Mouse (Mus musculus) embryonic stem cell, embryonic (primary cell): Measurements from ENCODE around the gene Fgfr2.

ENCODE experiments used
- CTCF ChIA-PET, 4 experiments: fragments of 300-600 bp in 2 of 4; fragments of 350-600 bp in 2 of 4; sonication (Branson Sonifier 250); formaldehyde crosslinking; loops; one replicate each; lab custom pipeline; 2022; ENCODE audit warnings: inconsistent platforms in 2 of 4; lab: Charles Lee
- POLR2A ChIA-PET, 4 experiments: fragments of 300-600 bp in 2 of 4; fragments of 350-600 bp in 2 of 4; sonication (Branson Sonifier 250); formaldehyde crosslinking; loops; one replicate each; lab custom pipeline; 2022; ENCODE audit warnings: antibody characterized with exemption in 4 of 4, inconsistent platforms in 1 of 4; lab: Charles Lee

Fgfr2 gene

DNA sequence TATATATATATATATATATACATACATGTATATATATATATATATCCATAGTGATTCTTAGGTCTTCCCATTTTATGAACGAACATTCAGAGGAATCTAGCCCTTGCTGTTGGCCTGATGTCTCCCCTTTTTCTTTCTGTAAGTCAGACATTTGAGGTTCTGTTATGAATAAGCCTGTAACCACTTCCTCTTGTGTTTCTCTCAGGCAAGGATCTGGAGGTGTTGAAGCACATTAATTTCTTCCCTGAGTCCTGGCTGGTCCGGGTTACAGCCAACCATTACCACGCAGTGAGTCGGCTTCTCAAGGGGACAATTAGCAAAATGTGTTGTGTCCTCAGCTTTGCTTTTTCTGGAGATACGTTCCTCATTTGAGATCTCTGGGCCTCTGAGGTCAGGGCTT, 2304.3 kb downstream of the Fgfr2 start:
- POLR2A ChIA-PET, result interaction anchor here in 1 of 4 experiments (1.5 kb wide), 1 partner anchor 16 kb away, joined by 4 read pairs; no protein-coding TSS in a partner anchor

DNA sequence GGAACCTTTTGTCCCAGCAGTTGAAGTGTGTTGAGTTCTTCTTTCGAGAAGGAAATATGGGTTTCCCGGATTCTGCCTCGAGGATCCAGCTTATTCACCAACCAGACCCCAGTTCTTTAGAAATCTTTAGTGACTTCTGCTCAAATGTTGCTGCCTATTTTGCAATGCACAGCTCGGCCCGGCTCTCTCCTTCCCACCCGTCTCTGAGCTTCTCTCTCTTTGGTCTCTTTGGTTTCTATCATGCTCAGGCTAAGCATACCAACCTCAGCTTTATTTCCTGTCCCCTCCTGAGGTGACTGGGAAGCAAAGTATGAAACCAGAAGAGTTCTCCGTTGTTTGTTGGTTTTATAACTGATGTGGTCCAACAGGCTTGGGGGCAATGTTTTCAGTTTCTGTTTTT, 2306.9 kb downstream of the Fgfr2 start:
- ChIA-PET POLR2A (interaction anchor here in 2 of 4 experiments (0.6 to 1.6 kb wide), 4 partner anchors 19 to 1151 kb away, joined by 3 to 5 read pairs (median 4); no protein-coding TSS in a partner anchor), CTCF (interaction anchor here in 2 of 4 experiments (0.9 to 2.1 kb wide), 3 partner anchors 12 to 54 kb away, joined by 3 to 7 read pairs (median 4); no protein-coding TSS in a partner anchor)

More for the DNA sequence above, 2304.3 kb downstream of the Fgfr2 start:
- CTCF ChIA-PET, result interaction anchor here in 1 of 4 experiments (0.9 kb wide), 1 partner anchor 22 kb away, joined by 3 read pairs; no protein-coding TSS in a partner anchor

DNA sequence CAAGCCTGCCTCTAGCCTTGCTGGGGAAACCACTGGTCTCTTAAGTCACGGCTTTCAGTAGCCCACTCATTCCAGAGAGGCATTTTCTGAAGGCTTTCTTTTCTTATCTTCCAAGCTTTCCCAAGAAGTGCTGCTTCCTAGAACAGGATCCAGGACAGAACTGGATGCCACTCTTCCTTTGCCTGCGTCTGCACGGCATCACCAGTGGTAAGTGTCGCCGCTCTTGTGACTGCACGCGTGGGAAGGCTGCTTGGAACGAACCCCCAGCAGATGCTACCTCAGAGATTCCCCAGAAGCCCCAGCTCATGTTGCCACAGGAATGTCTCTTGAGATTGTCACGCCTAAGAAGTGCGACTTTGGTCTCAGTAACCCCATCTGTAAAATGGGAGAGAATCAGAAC, 2307.5 kb downstream of the Fgfr2 start:
- CTCF ChIA-PET, result interaction anchor here in 2 of 4 experiments (0.9 to 2.1 kb wide), 3 partner anchors 12 to 54 kb away, joined by 3 to 7 read pairs (median 4); no protein-coding TSS in a partner anchor
- POLR2A ChIA-PET, result interaction anchor here in 1 of 4 experiments (1.5 kb wide), 1 partner anchor 144 kb away, joined by 3 read pairs; no protein-coding TSS in a partner anchor

DNA sequence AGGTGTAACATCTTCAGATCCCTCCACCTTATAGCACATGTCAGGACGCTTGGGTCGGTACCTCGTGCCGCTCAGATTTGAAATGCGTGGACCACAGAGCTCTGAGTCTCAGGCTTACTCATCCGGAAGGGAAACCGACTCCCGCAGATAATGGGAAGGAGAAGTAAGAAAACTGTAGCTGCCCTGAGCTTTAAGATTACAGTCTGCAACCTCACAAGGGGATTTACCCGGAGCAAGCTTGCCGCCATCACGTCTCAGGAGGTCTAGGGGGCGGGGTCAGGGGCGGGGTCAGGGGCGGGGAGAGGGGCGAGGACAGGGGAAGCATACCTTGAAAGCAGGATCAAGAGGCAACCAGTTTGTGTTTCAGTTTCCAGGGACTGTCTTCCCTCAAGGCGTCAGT, 2310.7 kb downstream of the Fgfr2 start:
- ChIA-PET CTCF (interaction anchor here (0.5 to 0.6 kb wide), 4 partner anchors 12 to 1526 kb away, joined by 3 to 10 read pairs (median 4); no protein-coding TSS in a partner anchor), POLR2A (interaction anchor here (0.6 to 2.0 kb wide), 13 partner anchors 12 to 126 kb away, joined by 3 to 6 read pairs (median 3); partner anchors contain the start of gene Plekha1 (in 1 of the 4))

DNA sequence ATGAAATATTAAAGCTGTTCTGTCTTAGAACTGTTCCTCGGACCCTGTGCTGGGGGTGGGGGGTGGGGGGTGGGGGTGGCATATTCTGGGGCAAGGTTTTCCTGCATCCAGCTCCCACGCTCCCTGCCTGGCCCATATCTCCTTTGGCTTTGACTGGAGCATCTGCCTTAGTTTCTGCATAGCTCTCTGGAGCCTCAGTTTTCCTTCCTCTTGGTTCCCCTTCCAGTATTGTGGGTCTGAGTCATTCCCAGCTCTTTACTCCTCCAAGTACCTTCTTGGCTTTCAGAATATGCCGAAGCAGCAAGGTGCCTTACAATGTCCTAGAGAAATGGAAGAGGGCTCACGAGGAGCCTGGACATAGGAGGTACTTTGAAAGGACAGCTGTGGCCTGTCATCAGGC, 2312.9 kb downstream of the Fgfr2 start:
- ChIA-PET CTCF (interaction anchor here in 3 of 4 experiments (0.5 to 1.0 kb wide), 4 partner anchors 25 to 206 kb away, joined by 3 to 4 read pairs (median 3); no protein-coding TSS in a partner anchor), POLR2A (interaction anchor here in 1 of 4 experiments (0.8 kb wide), 1 partner anchor 12 kb away, joined by 3 read pairs; no protein-coding TSS in a partner anchor)

DNA sequence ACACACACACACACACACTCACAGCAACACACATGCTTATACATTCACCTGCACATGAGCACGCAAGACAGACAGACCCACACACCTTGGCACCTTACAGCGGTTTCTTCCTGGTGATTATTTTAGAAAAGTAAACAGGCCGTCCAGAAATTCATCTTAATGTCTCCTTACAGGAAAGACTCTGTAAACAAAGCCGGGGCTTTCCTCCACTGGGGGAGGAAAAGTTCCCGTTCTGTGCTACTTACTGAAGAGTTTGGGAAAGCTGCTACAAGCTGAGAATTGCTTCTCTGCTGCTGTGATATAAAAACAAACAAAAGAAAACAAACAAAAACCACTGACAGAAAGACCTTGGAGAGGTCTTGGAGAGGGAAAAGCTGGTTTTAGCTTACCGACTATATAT, 2314.5 kb downstream of the Fgfr2 start:
- CTCF ChIA-PET, result interaction anchor here in 2 of 4 experiments (0.6 to 2.5 kb wide), 4 partner anchors 12 to 51 kb away, joined by 3 to 9 read pairs (median 6); partner anchors contain the start of gene Btbd16 (in 1 of the 2)
- POLR2A ChIA-PET, result interaction anchor here in 1 of 4 experiments (0.7 kb wide), 1 partner anchor 1587 kb away, joined by 4 read pairs; no protein-coding TSS in a partner anchor

DNA sequence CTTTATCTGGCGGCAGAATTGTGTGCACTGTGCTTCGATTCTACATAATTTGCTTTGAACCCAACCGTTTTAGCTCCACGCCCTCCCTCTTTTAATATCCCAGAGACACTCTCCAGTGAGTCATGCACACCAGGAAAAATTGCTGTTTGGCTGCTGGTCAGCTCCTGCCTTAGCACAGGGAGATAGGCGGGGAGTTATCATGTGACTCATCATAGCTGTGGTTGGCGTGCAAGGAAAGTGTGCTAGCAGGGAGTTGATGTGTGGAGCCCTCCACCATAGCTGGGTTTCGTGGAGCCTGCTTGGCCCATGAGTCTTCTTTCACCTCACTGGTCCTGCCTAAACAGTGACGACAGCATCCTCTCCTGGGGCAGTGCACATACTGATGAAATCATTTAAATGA, 2315.4 kb downstream of the Fgfr2 start:
- CTCF ChIA-PET, result interaction anchor here in 2 of 4 experiments (0.6 to 2.5 kb wide), 5 partner anchors 11 to 503 kb away, joined by 3 to 9 read pairs (median 3); partner anchors contain the start of gene Btbd16 (in 1 of the 2)
- POLR2A ChIA-PET, result interaction anchor here in 2 of 4 experiments (0.6 to 2.1 kb wide), 6 partner anchors 11 to 1586 kb away, joined by 3 to 7 read pairs (median 4); no protein-coding TSS in a partner anchor

DNA sequence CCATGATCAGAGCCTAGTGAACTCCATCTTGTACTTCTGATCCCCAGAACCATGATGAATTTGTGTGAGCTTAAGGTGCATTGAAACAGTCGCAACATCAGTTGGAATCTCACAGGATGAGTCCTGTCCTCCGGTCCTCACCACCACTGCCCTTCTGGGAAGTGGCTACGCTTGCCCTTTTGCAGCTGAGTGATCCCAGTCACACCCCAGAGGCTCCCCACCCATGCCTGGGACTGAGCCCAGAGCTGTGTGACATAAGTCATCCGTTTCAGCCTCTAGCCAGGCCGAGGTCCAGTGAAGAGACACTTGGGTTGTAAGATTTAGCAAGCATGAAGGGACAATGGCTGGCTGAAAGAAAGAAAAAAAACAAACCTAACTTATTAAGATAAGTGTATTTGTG, 2318.2 kb downstream of the Fgfr2 start:
- ChIA-PET CTCF (interaction anchor here in 1 of 4 experiments (1.0 to 1.2 kb wide), 2 partner anchors 8 to 42 kb away, joined by 3 read pairs; no protein-coding TSS in a partner anchor), POLR2A (interaction anchor here in 3 of 4 experiments (0.5 to 1.2 kb wide), 4 partner anchors 8 to 196 kb away, joined by 3 to 10 read pairs (median 3); no protein-coding TSS in a partner anchor)

DNA sequence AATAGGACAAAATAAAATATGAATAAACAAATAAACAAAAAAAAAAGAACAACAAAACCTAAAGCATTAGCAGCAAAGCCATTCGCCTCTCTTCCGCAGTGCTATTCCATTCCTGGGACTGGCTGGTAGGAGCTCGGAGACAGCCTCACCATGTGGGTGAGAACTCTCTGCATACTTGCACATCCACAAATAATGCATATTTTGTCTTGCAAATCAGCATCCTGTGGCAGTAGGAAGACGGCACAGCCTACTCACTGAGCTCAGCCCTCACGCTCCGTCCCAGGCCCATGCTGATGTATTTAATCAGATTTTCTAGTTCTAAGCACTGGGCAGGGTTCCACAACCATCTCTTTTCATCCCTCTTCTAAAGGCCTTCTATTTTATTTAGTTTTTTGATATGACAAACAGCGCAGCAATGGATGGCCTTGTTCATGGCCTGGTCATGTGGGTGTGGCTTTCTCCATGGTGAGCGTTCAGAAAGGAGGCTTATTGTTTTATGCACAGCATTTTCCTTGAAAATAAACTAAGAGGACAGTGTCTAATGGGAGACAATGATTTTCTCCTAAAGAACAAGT, 2319.8 kb downstream of the Fgfr2 start:
- ChIA-PET POLR2A (interaction anchor here in 3 of 4 experiments (0.7 to 1.4 kb wide), 4 partner anchors 32 to 57 kb away, joined by 3 to 6 read pairs (median 4); no protein-coding TSS in a partner anchor), CTCF (interaction anchor here in 2 of 4 experiments (0.7 to 1.4 kb wide), 3 partner anchors 16 to 230 kb away, joined by 3 to 5 read pairs (median 4); no protein-coding TSS in a partner anchor)

DNA sequence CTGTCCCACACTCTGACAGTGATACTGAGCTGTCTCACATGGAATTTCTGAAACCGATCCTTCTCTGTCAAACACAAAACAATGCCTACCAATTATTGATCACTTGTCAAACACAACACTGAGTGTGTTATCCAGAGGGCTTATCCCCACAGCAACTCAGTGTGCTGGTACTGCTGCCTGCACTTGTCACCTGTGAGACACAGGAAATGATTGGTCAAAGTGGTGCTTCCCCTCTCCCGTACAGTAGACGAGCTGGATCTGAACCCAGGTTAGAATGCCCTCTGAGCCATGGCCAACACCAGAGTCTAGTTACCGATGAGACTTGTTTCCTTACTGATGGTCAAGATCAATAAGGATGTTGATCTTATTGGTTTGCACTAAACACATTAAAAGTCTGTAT, 2321.3 kb downstream of the Fgfr2 start:
- ChIA-PET CTCF (interaction anchor here in 1 of 4 experiments (1.2 kb wide), 1 partner anchor 11 kb away, joined by 3 read pairs; no protein-coding TSS in a partner anchor), POLR2A (no interaction called here)

DNA sequence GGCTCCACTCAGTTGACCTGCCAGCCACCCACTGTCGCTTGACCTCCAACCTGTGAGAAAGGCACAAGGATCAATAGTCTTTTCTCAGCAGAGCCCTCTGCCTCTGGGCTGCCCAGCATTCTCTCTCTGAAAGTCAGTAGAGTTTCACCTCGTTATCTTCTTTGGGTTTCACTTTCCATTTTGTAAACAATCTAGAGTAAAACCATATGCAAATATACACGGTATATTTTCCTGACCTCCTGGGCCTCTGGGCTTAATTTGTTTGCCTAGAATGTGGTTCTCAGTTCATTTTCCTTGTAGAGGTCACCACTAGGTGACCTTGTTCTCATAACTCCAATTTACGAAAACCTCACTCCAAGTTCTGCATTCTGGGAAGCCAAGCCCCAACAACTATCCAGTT, 2322.5 kb downstream of the Fgfr2 start:
- CTCF ChIA-PET, result interaction anchor here in 1 of 4 experiments (0.6 kb wide), 1 partner anchor 33 kb away, joined by 6 read pairs; no protein-coding TSS in a partner anchor
- POLR2A ChIA-PET, result no interaction called here

DNA sequence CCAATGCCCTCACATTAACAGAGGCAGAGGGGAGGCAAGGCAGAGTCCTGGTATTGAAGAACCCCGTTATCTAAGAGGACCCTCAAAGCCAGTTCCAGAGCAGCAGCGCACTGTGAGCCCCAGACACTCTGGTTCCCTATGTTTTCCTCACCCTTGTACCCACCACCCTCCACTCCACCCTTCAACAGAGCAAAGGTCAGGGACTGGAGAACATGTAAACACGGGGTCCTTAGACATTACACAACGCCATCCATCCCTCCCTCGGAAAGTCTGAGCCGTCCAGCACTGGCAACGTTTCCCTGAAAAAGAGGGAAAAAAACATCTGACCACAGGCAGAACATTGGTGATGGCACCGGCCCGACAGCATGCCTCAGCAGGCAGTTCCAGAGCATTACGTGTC, 2323.7 kb downstream of the Fgfr2 start:
- POLR2A ChIA-PET, result no interaction called here
- CTCF ChIA-PET, result no interaction called here

DNA sequence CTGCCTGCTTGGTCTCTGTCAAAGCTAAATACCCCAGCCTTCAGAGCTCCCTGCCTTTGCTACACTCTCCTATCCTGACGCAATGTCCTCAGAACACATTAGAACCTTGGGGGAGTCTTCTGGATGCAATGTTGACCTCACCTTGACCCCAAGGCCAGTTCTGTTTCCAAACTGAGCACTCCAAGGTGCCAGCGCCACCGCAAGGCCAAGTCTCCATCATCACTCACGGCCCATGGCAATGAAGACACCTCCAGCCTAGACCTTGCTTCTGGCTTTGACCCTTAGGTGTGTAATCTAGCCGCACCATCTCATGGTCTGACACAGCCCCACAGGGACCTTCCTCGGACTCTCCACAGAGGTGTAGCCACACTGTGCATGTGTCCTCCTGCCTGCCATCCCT, 2325.6 kb downstream of the Fgfr2 start:
- CTCF ChIA-PET, result interaction anchor here (0.5 to 2.0 kb wide), 23 partner anchors 8 to 315 kb away, joined by 3 to 10 read pairs (median 3); partner anchors contain the start of gene Btbd16 (in 1 of the 4)

DNA sequence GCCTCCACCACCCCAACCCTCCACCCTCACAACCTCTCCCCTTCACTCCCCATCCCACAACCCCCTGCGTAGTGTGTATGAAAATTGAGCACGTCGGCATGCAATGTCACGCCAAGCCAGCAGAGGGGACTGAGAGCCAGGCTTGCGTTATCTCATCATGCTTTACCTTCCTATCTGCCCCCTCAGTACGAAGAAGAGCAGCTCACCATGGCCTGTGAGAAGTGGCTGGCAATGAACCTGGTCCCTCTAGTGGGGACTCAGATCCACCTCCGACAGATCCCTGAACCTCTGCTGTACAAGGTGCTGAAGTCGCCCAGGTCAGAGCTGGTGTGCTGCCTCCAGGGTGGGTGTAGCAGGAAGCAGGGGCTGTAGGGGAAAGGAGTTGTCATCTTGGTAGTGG, 2326.4 kb downstream of the Fgfr2 start:
- ChIA-PET CTCF (interaction anchor here (0.6 to 2.0 kb wide), 26 partner anchors 9 to 316 kb away, joined by 3 to 10 read pairs (median 3); partner anchors contain the start of gene Btbd16 (in 1 of the 4)), POLR2A (interaction anchor here (0.5 to 1.5 kb wide), 12 partner anchors 9 to 265 kb away, joined by 3 to 7 read pairs (median 4); partner anchors contain the start of gene Btbd16 (in 1 of the 4))

More for the DNA sequence above, 2325.6 kb downstream of the Fgfr2 start:
- POLR2A ChIA-PET, result interaction anchor here (0.5 to 1.5 kb wide), 13 partner anchors 8 to 266 kb away, joined by 3 to 7 read pairs (median 3); no protein-coding TSS in a partner anchor

DNA sequence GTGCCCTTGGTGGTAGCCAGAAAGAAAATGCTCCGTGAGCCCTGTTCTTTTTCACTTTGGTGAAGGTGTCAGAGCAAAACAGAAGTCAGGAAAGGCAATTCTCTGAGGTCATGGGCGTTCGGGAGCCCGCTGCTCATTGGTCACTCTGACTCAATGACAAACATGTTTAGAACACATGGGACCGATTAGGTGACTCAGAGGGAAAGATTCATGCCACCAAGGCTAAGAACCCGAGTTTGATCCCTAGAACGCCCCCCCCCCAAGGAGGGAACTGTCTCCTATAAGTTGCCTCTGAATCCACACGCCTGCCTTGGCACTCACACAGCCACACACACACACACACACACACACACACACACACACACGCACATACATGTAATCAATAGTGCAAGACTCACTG, 2329.5 kb downstream of the Fgfr2 start:
- ChIA-PET CTCF (interaction anchor here in 3 of 4 experiments (0.5 to 0.9 kb wide), 6 partner anchors 16 to 172 kb away, joined by 3 to 6 read pairs (median 4); no protein-coding TSS in a partner anchor), POLR2A (no interaction called here)

DNA sequence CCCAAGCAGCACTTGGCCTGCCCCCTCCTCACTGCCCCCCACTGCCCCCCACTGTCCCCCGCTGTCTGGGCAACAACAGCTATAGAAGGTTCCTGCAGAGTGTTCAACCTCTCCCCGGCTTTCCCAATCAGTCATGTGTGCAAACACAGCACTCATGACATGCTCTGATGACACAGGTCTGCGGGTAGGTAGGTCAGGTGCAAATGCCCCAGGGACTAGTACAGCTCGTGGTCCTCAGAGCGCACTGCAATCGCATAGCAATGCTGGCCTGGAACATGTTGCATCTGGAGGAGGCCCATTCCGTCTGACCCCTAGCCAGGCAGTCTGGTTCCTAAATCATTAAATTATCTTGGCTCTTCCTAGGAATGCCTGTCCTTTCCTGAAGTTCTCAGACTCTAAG, 2333.7 kb downstream of the Fgfr2 start:
- ChIA-PET POLR2A (interaction anchor here in 1 of 4 experiments (0.7 kb wide), 1 partner anchor 1096 kb away, joined by 3 read pairs; no protein-coding TSS in a partner anchor), CTCF (interaction anchor here in 2 of 4 experiments (0.6 to 1.0 kb wide), 2 partner anchors 27 to 56 kb away, joined by 3 to 4 read pairs; no protein-coding TSS in a partner anchor)

DNA sequence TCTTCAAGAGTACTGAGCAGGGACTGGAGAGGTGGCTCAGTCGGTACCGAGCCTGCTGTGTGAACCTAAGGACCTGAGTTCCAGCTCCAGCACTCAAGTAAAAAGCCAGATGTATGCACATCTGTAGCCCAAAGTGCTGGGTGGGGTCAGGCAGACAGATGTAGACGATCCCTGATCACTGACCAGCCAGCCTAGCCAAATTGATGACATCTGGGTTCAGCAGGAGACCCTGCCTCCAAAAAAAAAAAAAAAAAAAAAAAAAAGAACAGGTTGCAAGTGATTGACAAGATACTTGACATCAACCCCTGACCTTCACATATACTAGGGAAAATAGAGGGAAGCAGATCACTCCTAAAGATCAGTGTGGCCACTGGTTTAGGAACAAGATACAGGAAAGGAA, 2334.2 kb downstream of the Fgfr2 start:
- ChIA-PET CTCF (no interaction called here), POLR2A (interaction anchor here in 2 of 4 experiments (0.7 kb wide), 2 partner anchors 16 to 1095 kb away, joined by 3 to 10 read pairs; no protein-coding TSS in a partner anchor)

DNA sequence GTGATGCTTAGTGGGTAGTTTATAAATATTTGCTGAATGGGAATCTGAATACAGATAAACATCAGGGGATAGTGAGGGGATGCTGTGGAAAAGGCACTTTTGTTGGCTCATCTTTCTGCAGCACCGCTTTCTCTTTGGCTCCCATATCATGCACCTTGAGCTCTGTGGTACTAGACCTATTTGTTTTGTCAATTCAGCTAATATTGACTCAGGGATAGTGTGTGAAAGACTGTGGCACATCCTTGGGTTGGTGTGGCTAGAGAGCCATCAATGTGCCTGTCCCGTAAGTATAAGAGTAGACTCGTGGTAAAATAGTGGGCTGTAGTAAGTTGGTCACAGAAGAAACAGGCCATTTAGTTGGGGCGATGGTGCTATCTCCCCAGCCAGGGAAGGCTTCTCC, 2335.6 kb downstream of the Fgfr2 start:
- CTCF ChIA-PET, result no interaction called here
- POLR2A ChIA-PET, result no interaction called here
